In genomic region chr2:60003665-60004045, GRCm38 (mm10) we compare ENCODE assay signal across 15 mouse cellular contexts.
"Had no signal": no experiment of that assay in that cellular context is flagged by ENCODE, and none has a peak within 500 bp of the region (broad histone marks: within the 10 kb centered on the region; RNA-seq: fewer than 3 reads in every experiment).

No protein-coding gene starts in this region.

- ATAC-seq: midbrain, embryonic 16.5 days had no signal

- H3K4me1 ChIP-seq: midbrain, embryonic 12.5 days had no signal

- H3K27ac ChIP-seq: layer of hippocampus, adult 2 months; liver, embryonic 15.5 days; midbrain, embryonic 12.5 days had no signal

- H3K27me3 ChIP-seq: limb, embryonic 15.5 days; liver, embryonic 15.5 days; megakaryocyte, embryonic 14.5 days; midbrain, embryonic 12.5 days had no signal

- DNase-seq: kidney, adult 11 months; kidney, postnatal 10 days; kidney, postnatal 4 days; lung, embryonic 14.5 days; lung, postnatal 10 days; lung, postnatal 4 days; right cerebral cortex, adult 18-20 months; spleen, adult 18-20 months; thymus, postnatal 14 days had no signal

- H3K4me2 ChIP-seq: limb, embryonic 15.5 days; liver, embryonic 15.5 days; lung, embryonic 14.5 days; midbrain, embryonic 12.5 days had no signal

- H3K9me3 ChIP-seq: limb, embryonic 15.5 days; liver, embryonic 15.5 days; megakaryocyte, embryonic 14.5 days; midbrain, embryonic 12.5 days had no signal

- H3K4me3 ChIP-seq: layer of hippocampus, adult 2 months; limb, embryonic 15.5 days; liver, embryonic 15.5 days; megakaryocyte, embryonic 14.5 days; midbrain, embryonic 12.5 days had no signal

- H3K9ac ChIP-seq: limb, embryonic 15.5 days; liver, embryonic 15.5 days; lung, embryonic 14.5 days; midbrain, embryonic 12.5 days had no signal
